Mouse (Mus musculus): ENCODE data around the gene Gm5105. TPM values are rescaled to one million over a fixed set of nuclear protein-coding genes. Genes with fewer than 3 reads are reported as not detected.

The Gm5105 gene
- polyA plus RNA-seq, 1 experiment from 2014 or later, result not detected

DNA sequence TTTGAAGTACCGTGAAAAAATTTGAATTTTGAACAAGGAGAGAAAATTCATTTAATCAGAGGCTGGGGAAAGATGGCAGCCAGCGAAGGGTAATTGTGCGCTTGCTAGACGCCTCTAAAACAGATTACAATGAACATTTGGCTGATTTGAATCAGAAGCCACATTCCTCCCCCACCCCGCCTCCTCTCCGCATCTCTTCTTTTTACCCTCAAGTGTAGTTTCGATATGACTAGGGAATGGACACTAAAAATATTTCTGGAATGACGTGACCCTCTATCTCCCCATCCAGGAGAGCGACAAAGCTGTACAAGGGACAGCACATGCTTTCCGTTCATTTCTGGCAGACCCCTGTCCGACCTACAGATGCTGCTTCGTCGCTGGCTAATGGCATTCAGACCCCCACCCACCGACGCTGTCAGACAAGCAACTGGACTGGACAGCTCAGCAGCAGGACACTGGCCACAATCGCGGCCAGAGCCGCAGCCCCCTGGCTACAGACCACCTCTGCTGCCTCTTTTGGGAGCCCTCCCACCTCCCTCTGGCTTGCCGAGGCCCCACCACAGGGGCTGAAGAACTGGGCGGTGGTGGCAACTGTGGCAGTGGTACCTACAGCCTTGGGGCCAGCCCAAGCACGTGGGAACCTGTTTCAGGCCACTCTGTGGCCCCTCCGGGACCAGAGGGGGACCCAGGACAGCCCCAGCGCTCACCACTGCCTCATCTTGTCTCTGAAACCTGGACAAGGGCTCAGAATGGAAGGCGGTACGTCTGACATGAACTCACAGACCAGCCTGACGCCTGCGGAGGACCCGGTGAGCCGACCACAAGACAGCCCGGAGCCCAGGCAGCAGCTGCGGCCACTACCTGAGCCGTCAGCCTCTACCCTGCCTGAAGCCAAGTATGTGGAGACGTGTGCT lies 2.2 kb downstream of the Gm5105 start, which contains the start of gene 1110002E22Rik:
TSS of gene 1110002E22Rik (plus strand) at position 321 of the 914 bp plus-strand sequence.
- H3K9ac ChIP-seq (ENCODE audit: low read depth, low read length), result no peak within 1 kb of the TSS
- no peak within 1 kb of the TSS for H3K4me3 ChIP-seq (ENCODE audit: low read depth, low read length)
- no peak for ATAC-seq
- no peaks in the 10 kb centered on the region for H3K4me1 ChIP-seq (replicated peaks; ENCODE audit: control insufficient read depth, insufficient read depth, low read length)
- H3K9me3 ChIP-seq (ENCODE audit: control insufficient read depth), result no peaks in the 10 kb centered on the region
- no peak for TF ChIP-seq CTCF (IDR thresholded peaks at IDR 0.05; ENCODE audit: low read depth)
- WGBS, result 73% methylated on average over 33 of the region's 33 CpGs
- H3K27me3 ChIP-seq (replicated peaks; ENCODE audit: control insufficient read depth, insufficient read depth, low read length), result no peaks in the 10 kb centered on the region
- H3K4me2 ChIP-seq (replicated peaks; ENCODE audit: low read depth), result no peak within 1 kb of the TSS
- H3K27ac ChIP-seq (ENCODE audit: low read depth, low read length), result no peak within 1 kb of the TSS
- no peaks in the 10 kb centered on the region for H3K36me3 ChIP-seq (ENCODE audit: control insufficient read depth, insufficient read depth)

DNA sequence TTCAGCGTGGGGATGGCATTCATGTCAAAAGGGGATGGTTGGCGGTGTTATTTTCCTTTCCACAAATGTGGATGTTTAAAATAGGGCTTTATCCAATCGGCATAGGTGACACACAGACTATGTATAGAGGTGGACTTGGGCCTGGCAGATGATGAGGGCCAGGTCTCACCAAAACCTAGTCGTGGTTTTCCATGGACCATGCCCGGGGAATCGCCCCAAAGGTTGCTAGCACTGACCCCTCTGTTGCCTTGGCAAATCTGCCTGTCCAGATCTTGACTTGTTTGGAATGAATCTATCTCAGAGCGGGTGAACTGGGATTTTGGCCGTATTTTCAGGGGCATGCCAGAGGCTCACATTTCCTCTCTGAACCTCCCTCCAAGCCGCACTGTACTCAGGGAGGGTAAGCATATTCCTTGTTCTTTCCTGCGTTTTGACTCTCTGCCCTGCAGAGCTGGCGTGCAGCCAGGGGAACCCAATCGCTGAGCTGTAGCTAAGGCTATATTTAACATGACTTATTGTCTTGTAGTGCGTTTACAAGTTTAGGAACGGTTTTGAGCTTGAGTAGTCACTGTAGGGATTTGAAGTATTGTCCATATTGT lies 3.4 kb downstream of the Gm5105 start:
- Histone ChIP-seq H3K9ac (ENCODE audit: low read depth, low read length) (no peak overlapping the region), H3K27me3 (replicated peaks; ENCODE audit: control insufficient read depth, insufficient read depth, low read length) (no peaks in the 10 kb centered on the region), H3K4me3 (ENCODE audit: low read depth, low read length) (no peak overlapping the region), H3K9me3 (ENCODE audit: control insufficient read depth) (no peaks in the 10 kb centered on the region), H3K4me1 (replicated peaks; ENCODE audit: control insufficient read depth, insufficient read depth, low read length) (no peaks in the 10 kb centered on the region), H3K36me3 (ENCODE audit: control insufficient read depth, insufficient read depth) (no peaks in the 10 kb centered on the region), H3K27ac (ENCODE audit: low read depth, low read length) (no peak overlapping the region), H3K4me2 (replicated peaks; ENCODE audit: low read depth) (no peak overlapping the region)
- TF ChIP-seq CTCF (IDR thresholded peaks at IDR 0.05; ENCODE audit: low read depth), result no peak
- 55% methylated on average over 14 of the region's 14 CpGs for WGBS
- ATAC-seq, result no peak

DNA sequence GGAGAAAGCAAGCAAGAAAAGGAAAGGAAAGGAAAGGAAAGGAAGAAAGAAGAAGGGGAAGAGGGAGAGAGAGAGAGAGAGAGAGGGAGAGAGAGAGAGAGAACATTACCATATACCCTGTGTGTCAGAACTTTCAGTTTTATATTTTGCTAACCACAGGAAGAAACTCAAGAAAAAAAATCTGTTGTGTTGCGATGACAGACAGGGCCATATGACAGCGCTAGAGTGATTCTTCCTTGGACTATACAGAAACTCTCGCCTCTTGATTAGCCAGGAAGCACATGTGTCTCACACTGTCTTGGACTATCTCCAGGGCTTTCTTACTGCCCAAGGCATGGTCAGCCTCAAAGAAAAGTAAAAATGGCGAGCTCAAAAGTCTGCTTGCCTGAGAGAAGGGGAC lies 4.5 kb downstream of the Gm5105 start:
- no peak overlapping the region for H3K4me2 ChIP-seq (replicated peaks; ENCODE audit: low read depth)
- 78% methylated on average over 4 of the region's 4 CpGs for WGBS
- ATAC-seq, result no peak
- H3K27me3 ChIP-seq (replicated peaks; ENCODE audit: control insufficient read depth, insufficient read depth, low read length), result no peaks in the 10 kb centered on the region
- H3K9ac ChIP-seq (ENCODE audit: low read depth, low read length), result no peak overlapping the region
- no peaks in the 10 kb centered on the region for H3K4me1 ChIP-seq (replicated peaks; ENCODE audit: control insufficient read depth, insufficient read depth, low read length)
- H3K36me3 ChIP-seq (ENCODE audit: control insufficient read depth, insufficient read depth), result no peaks in the 10 kb centered on the region
- no peak for TF ChIP-seq CTCF (IDR thresholded peaks at IDR 0.05; ENCODE audit: low read depth)
- no peaks in the 10 kb centered on the region for H3K9me3 ChIP-seq (ENCODE audit: control insufficient read depth)
- no peak overlapping the region for H3K27ac ChIP-seq (ENCODE audit: low read depth, low read length)
- no peak overlapping the region for H3K4me3 ChIP-seq (ENCODE audit: low read depth, low read length)

DNA sequence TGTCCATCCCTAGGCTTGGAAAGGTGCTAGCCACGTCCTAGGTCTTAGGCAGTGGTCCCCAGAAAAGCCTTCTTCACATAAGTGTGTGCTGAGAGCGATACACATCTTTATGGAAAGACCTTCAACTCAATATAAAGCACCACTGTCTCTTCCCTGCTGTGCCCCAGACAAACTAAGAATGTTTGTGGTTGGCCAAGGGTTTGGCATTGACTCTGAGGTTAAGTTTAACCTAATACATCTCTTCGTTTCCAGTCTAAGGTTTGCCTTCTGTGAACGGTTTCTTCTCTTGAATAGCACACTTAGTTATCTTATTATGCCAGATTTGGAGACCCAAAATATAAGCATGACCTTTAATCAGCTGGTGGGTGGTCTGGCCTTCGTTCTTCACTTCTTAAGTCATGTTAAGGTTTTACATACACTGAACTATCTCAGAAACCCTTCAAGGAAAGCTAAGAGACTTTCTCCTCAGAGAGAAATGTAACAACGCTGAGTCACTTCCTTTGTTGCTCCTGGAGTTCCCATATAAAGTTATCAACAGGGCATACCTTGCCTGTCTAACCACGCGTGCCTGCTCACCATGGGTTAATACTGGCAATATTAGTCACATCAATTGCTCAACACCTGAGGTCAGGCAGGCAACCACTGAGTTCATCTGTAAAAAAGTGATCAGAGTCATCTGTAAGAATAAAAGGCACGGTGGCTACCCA lies 5.8 kb downstream of the Gm5105 start:
- no peaks in the 10 kb centered on the region for H3K36me3 ChIP-seq (ENCODE audit: control insufficient read depth, insufficient read depth)

DNA sequence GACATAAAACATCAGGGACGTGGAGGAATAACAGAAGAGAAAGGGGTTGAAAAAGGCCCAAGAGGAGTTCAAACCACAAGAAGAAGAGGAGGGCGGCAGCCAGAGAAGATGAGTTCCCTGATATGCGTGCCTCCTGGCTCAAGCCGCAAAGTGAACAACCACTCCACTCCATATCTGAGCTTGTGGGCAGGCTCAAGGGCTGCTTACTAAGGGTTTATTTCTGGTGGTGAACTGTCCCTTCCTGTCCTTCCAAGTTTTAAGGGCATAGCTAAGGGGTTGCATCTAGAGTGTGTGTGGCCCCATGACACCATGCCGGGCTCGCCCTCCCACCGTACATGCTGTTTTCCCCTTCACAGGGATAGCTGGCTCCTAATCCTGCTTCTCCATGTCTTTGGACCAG lies 6.8 kb downstream of the Gm5105 start:
- no peak for ATAC-seq

More for the DNA sequence above, 5.8 kb downstream of the Gm5105 start:
- H3K27ac ChIP-seq (ENCODE audit: low read depth, low read length), result no peak overlapping the region
- no peak overlapping the region for H3K4me3 ChIP-seq (ENCODE audit: low read depth, low read length)
- no peaks in the 10 kb centered on the region for H3K9me3 ChIP-seq (ENCODE audit: control insufficient read depth)
- no peaks in the 10 kb centered on the region for H3K4me1 ChIP-seq (replicated peaks; ENCODE audit: control insufficient read depth, insufficient read depth, low read length)
- ATAC-seq, result no peak
- WGBS, result 73% methylated on average over 9 of the region's 9 CpGs
- no peak overlapping the region for H3K9ac ChIP-seq (ENCODE audit: low read depth, low read length)
- no peak for TF ChIP-seq CTCF (IDR thresholded peaks at IDR 0.05; ENCODE audit: low read depth)
- no peak overlapping the region for H3K4me2 ChIP-seq (replicated peaks; ENCODE audit: low read depth)
- H3K27me3 ChIP-seq (replicated peaks; ENCODE audit: control insufficient read depth, insufficient read depth, low read length), result no peaks in the 10 kb centered on the region

DNA sequence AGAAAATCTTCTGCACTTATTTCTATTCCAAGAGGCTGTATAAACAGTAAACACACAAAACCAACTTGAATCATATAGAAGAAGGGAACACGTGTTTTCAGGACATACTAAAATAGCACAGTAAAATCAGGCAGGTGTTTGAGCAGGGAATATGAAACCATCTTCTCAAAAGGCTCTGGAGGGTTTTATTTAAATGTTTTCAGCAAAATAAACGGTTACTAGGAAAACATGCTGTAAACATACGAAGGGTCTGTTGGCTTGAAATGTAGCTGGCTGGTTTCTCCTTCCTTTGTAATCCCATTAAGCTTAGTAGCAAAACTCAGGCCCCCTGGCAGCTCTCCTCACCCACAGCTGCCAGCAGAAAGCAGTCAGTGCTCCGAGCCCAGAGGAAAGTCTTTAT lies 9.0 kb downstream of the Gm5105 start:
- TF ChIP-seq CTCF (IDR thresholded peaks at IDR 0.05; ENCODE audit: low read depth), result no peak
- Histone ChIP-seq H3K9ac (ENCODE audit: low read depth, low read length) (no peak overlapping the region), H3K36me3 (ENCODE audit: control insufficient read depth, insufficient read depth) (no peaks in the 10 kb centered on the region), H3K9me3 (ENCODE audit: control insufficient read depth) (no peaks in the 10 kb centered on the region), H3K4me1 (replicated peaks; ENCODE audit: control insufficient read depth, insufficient read depth, low read length) (0 out of 2 replicates have a peak, but pooled peaks cover 6% of the 10 kb centered on the region), H3K4me2 (replicated peaks; ENCODE audit: low read depth) (no peak overlapping the region), H3K27me3 (replicated peaks; ENCODE audit: control insufficient read depth, insufficient read depth, low read length) (no peaks in the 10 kb centered on the region), H3K27ac (ENCODE audit: low read depth, low read length) (no peak overlapping the region), H3K4me3 (ENCODE audit: low read depth, low read length) (no peak overlapping the region)
- no peak for ATAC-seq
- 56% methylated on average over 4 of the region's 4 CpGs for WGBS

More for the DNA sequence above, 6.8 kb downstream of the Gm5105 start:
- 92% methylated on average over 7 of the region's 7 CpGs for WGBS
- Histone ChIP-seq H3K4me2 (replicated peaks; ENCODE audit: low read depth) (no peak overlapping the region), H3K36me3 (ENCODE audit: control insufficient read depth, insufficient read depth) (no peaks in the 10 kb centered on the region), H3K4me1 (replicated peaks; ENCODE audit: control insufficient read depth, insufficient read depth, low read length) (no peaks in the 10 kb centered on the region), H3K27ac (ENCODE audit: low read depth, low read length) (no peak overlapping the region), H3K9ac (ENCODE audit: low read depth, low read length) (no peak overlapping the region), H3K27me3 (replicated peaks; ENCODE audit: control insufficient read depth, insufficient read depth, low read length) (no peaks in the 10 kb centered on the region), H3K4me3 (ENCODE audit: low read depth, low read length) (no peak overlapping the region), H3K9me3 (ENCODE audit: control insufficient read depth) (no peaks in the 10 kb centered on the region)
- TF ChIP-seq CTCF (IDR thresholded peaks at IDR 0.05; ENCODE audit: low read depth), result no peak

All from intestine, postnatal 0 days (tissue).